Mouse (Mus musculus) limb, embryonic 14.5 days (tissue): Measurements from ENCODE around the gene R3hdml. TPM values are rescaled to one million over a fixed set of nuclear protein-coding genes. Genes with fewer than 3 reads are reported as not detected.

Experiments
- ATAC-seq: fragments of 200-750 bp; cut with Nextera tagmentation; 2 replicates; pipeline ENCODE4 v1.8.0; 2017; ENCODE audit warnings: low read depth, moderate number of reproducible peaks, moderate TSS enrichment; ENCODE audit not compliant: low FRiP score
- DNase-seq: peaks from one replicate; pipeline ENCODE4 v3.0.0-alpha.2; 2015; ENCODE audit warnings: low spot score
- H3K27ac ChIP-seq: fragments of 300-500 bp; sonication (generic); replicated peaks from 2 replicates; pipeline ENCODE4 v1.5.1; 2014; ENCODE audit warnings: low read depth, mild to moderate bottlenecking, low read length, moderate library complexity, mixed read lengths
- H3K27me3 ChIP-seq: fragments of 300-500 bp; sonication (generic); 2 replicates; pipeline ENCODE4 v1.6.1; 2014; ENCODE audit warnings: low read length, mixed read lengths; ENCODE audit not compliant: control insufficient read depth, insufficient read depth
- H3K36me3 ChIP-seq: fragments of 300-500 bp; sonication (generic); 2 replicates; pipeline ENCODE4 v1.6.1; 2014; ENCODE audit warnings: mild to moderate bottlenecking, low read length, moderate library complexity, mixed read lengths; ENCODE audit not compliant: control insufficient read depth, insufficient read depth
- H3K4me1 ChIP-seq: fragments of 300-500 bp; sonication (generic); 2 replicates; pipeline ENCODE4 v1.6.1; 2014; ENCODE audit warnings: antibody characterized with exemption, low read length, mixed read lengths; ENCODE audit not compliant: control insufficient read depth, insufficient read depth
- H3K4me2 ChIP-seq: fragments of 300-500 bp; sonication (generic); replicated peaks from 2 replicates; pipeline ENCODE4 v1.6.1; 2014; ENCODE audit warnings: low read depth, mild to moderate bottlenecking, low read length, moderate library complexity; ENCODE audit not compliant: severe bottlenecking
- H3K4me3 ChIP-seq: fragments of 300-500 bp; sonication (generic); replicated peaks from 2 replicates; pipeline ENCODE4 v1.5.1; 2014; ENCODE audit warnings: low read length
- H3K9ac ChIP-seq: fragments of 300-500 bp; sonication (generic); 2 replicates; pipeline ENCODE4 v1.6.1; 2014; ENCODE audit warnings: mild to moderate bottlenecking, low read depth, low read length, moderate library complexity; ENCODE audit not compliant: severe bottlenecking
- H3K9me3 ChIP-seq: fragments of 300-500 bp; sonication (generic); 2 replicates; pipeline ENCODE4 v1.6.1; 2016; ENCODE audit warnings: low read length; ENCODE audit not compliant: control insufficient read depth
- POLR2A ChIP-seq: fragments of 200-500 bp; IDR thresholded peaks from 2 replicates; pipeline ENCODE4 v1.8.0; 2012; ENCODE audit warnings: inconsistent platforms, mild to moderate bottlenecking, moderate library complexity, borderline replicate concordance; ENCODE audit not compliant: insufficient read depth, insufficient read length; ENCODE audit errors: extremely low read depth
- WGBS: fragments of 180-500 bp; shearing (Covaris S2); extraction: QIAGEN DNeasy Blood & Tissue Kit; methylation state at CpG from one replicate; pipeline ENCODE4 v1.1.7; 2014; 5-methylcytosine and 5-hydroxymethylcytosine counted together
- polyA plus RNA-seq, 2 experiments: library from polyadenylated mRNA; depleted of rRNA in 1 of 2; stranded (reverse) in 1 of 2; unstranded in 1 of 2; fragments of >200 nt; fragmentation: Nextera tagmentation in 1 of 2; extraction: Ambion mirVana in 1 of 2; gene quantifications; 2 replicates each; pipeline versions ENCODE4 v1.2.1 to v1.2.3; 2012 to 2014

The R3hdml gene
- polyA plus RNA-seq, 2 experiments: 0.16 TPM; not detected in 1

- H3K4me1 ChIP-seq: peaks cover 9% of the 10 kb centered on the region
- ATAC-seq: peak; percentile 60
Observed at GRCm38 (mm10) chr2:163471710-163472465, 20.2 kb upstream of the R3hdml start.

DNA sequence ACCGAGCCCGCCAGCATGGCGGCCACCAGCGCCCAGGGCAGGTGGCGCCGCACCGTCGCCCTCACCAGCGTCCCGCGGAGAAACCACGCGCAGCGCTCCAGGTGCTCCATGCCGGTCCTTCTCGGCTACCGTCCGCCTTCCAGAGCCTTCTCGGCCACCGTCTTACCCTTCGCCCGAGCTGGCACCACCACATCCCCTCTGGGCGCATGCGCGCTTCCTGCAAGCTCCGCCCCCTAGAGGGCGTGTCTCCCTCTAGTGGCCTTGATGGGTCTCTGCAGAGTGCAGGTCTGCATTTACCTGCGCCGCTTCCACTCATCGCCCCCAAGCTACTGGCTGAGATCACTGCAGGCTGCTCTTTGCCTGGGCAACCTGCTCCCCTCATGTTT lies 19.7 kb upstream of the R3hdml start, which contains the start of gene Fitm2:
Gene Fitm2, minus strand, starts transcription at position 164 of the 386 bp plus-strand sequence.
- Histone ChIP-seq H3K4me2 (peak within 1 kb of the TSS; percentile 91), H3K9me3 (no peaks in the 10 kb centered on the region), H3K9ac (peak within 1 kb of the TSS; percentile 74), H3K27me3 (no peaks in the 10 kb centered on the region), H3K4me1 (peaks cover 9% of the 10 kb centered on the region), H3K4me3 (peak within 1 kb of the TSS; percentile 86), H3K27ac (no peak within 1 kb of the TSS; the same call in 1 of the 2 replicates), H3K36me3 (peaks cover 20% of the 10 kb centered on the region)
- DNase-seq (peak; percentile 93), ATAC-seq (peak; percentile 93)
- TF ChIP-seq POLR2A: 0 out of 2 replicates have a peak, but pooled peaks have one; percentile 54
- under 1% methylated on average over 10 of the region's 30 CpGs for WGBS

More at GRCm38 (mm10) chr2:163471710-163472465, 20.2 kb upstream of the R3hdml start:
- Histone ChIP-seq H3K27me3 (no peaks in the 10 kb centered on the region), H3K36me3 (peaks cover 21% of the 10 kb centered on the region), H3K27ac (no peak overlapping the region; the same call in 1 of the 2 replicates), H3K9me3 (no peaks in the 10 kb centered on the region), H3K9ac (peak overlapping the region; percentile 74), H3K4me3 (peak overlapping the region; percentile 86), H3K4me2 (peak overlapping the region; percentile 91)
- no peak for DNase-seq
- 4% methylated on average over 33 of the region's 36 CpGs for WGBS
- no peak for TF ChIP-seq POLR2A

DNA sequence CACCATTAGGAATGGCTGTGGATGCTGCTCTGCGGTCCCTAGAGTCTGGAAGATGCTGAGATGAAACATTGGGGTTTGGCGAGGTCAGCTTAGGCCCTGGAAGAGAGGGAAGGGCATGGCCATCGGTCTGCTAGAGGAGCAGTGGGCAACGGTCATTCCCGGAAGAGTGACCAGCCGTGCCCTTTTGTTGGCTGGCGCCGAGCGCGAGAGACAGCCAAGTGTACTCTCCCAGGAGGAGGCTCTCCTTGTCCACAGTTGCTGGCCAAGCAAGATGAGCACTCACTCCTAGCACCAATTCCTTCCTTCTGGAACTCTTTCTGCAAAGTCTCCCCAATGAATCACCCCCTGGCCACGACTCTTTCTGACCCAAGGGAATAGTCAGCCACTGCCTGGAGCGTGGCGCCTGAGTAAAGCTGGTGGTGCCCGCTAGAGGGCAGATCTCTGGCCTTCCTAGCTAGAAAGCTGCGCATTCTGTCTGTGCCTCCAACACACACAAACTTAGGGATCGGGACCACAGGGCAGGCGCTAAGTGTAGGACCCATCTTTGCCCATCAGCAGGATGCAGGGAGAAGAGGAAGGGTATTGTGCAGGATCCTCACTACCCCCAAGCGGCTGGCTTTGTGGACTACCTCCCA lies 11.8 kb upstream of the R3hdml start:
- ATAC-seq: no peak
- no peak for DNase-seq
- 56% methylated on average over 18 of the region's 18 CpGs for WGBS

DNA sequence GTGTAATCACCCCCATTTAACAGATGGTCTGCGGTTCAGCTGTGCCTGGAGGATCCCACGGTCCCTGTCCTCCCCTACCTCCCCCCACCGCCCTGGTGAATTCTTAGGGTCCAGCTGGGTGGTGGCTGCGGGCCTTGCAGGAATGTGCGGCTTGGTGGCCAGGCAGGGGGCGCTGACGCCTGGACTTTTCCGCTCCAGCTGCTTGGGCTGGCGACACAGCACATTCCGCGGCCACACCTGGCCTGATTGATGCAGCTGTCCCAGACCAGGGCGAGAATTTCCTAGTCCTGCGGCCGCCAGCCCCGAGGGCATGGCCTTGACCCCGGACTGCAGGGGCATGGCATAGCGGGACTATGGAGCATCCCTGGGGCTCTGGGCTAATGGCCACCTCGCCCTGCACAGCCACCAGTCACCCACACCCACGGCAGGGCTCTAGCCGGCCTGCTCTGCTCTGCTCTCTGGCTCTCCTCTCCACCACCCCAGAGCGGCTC lies 10.5 kb upstream of the R3hdml start:
- H3K4me1 ChIP-seq: no peaks in the 10 kb centered on the region
- peak overlapping the region; percentile 45 for H3K4me2 ChIP-seq
- H3K9ac ChIP-seq: 0 out of 2 replicates have a peak overlapping the region, but pooled peaks have one; percentile 28
- peak; percentile 63 for ATAC-seq
- H3K4me3 ChIP-seq: peak overlapping the region; percentile 21
- no peak for TF ChIP-seq POLR2A
- WGBS: under 1% methylated on average over 20 of the region's 21 CpGs
- no peak overlapping the region for H3K27ac ChIP-seq
- H3K9me3 ChIP-seq: no peaks in the 10 kb centered on the region
- 0 out of 2 replicates have a peak, but pooled peaks cover 12% of the 10 kb centered on the region for H3K27me3 ChIP-seq
- DNase-seq: peak; percentile 27
- H3K36me3 ChIP-seq: no peaks in the 10 kb centered on the region

More for the DNA sequence above, 11.8 kb upstream of the R3hdml start:
- Histone ChIP-seq H3K9me3 (no peaks in the 10 kb centered on the region), H3K27me3 (0 out of 2 replicates have a peak, but pooled peaks cover 12% of the 10 kb centered on the region), H3K4me1 (no peaks in the 10 kb centered on the region), H3K9ac (no peak overlapping the region), H3K4me2 (no peak overlapping the region), H3K27ac (no peak overlapping the region), H3K36me3 (no peaks in the 10 kb centered on the region), H3K4me3 (no peak overlapping the region)
- TF ChIP-seq POLR2A: no peak

DNA sequence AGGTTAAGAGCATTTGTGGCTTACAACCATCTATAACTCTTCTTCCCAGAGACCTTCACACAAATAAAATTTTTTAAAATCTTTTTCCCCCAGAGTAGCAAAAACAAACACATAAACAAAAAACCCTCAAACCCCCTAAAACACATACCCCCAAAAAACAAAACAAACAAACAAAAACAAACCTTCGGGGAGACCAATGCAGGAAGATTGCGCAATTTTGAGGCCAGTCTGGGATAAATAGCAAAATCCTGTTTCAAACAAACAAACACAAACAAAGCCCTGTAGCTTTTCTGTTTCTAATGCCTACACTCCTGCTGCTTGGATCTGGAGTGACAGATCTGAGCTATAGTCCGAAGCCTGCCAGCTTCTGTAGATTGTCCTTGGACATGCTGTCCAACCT lies 4.8 kb upstream of the R3hdml start:
- Histone ChIP-seq H3K4me3 (no peak overlapping the region), H3K27me3 (no peaks in the 10 kb centered on the region), H3K9ac (no peak overlapping the region), H3K4me2 (no peak overlapping the region), H3K9me3 (no peaks in the 10 kb centered on the region), H3K36me3 (no peaks in the 10 kb centered on the region), H3K27ac (no peak overlapping the region), H3K4me1 (no peaks in the 10 kb centered on the region)
- TF ChIP-seq POLR2A: no peak
- ATAC-seq: no peak
- WGBS: 91% methylated on average over 3 of the region's 3 CpGs
- DNase-seq: no peak
